Mouse (Mus musculus) G1E (cell line): ENCODE measurements around the gene Mau2.

ENCODE experiments used
- CTCF ChIP-seq: IDR thresholded peaks from 2 replicates; pipeline ENCODE4 v1.5.1; 2012; ENCODE audit warnings: low read depth, low read length, inconsistent platforms, mixed read lengths
- TAL1 ChIP-seq: conservative IDR thresholded peaks from 2 replicates; pipeline ENCODE4 v1.6.1; 2012; ENCODE audit warnings: low read depth, low read length, inconsistent platforms, mixed read lengths

DNA sequence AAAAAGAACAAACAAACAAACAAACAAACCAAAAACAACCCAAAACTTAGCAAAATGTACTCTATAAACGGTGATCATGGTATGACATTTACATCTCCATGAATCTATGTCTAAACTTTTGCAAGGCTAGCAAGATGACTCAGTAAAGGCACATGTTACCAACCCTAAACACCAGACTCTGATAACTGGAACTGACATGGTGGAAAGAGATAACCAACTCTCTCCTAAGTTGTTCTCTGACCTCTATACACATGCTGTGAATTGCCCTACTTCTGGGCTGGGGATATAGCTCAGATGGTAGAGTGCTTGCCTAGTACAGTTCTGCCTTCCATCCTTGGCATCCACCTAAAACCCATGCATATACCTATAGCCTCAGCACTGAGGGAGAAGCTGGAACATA lies 4.5 kb downstream of the Mau2 start:
- TF ChIP-seq CTCF (no peak), TAL1 (no peak)
